Mouse (Mus musculus) MEL (cell line): ENCODE results near the gene Abca2. TPM values are rescaled to one million over a fixed set of nuclear protein-coding genes. Genes with fewer than 3 reads are reported as not detected.

ENCODE experiments used
- DNase-seq: peaks from one replicate; pipeline ENCODE4 v3.0.0; 2011; ENCODE audit warnings: low read depth, low spot score
- H3K27ac ChIP-seq: 2 replicates; pipeline ENCODE4 v1.5.1; 2012; ENCODE audit warnings: low read depth, mild to moderate bottlenecking, control low read depth, low read length, moderate library complexity; ENCODE audit not compliant: control insufficient read depth
- H3K27me3 ChIP-seq, 2 experiments: fragments of 150-350 bp in 1 of 2; sonication (generic) in 1 of 2; 2 replicates each; pipeline ENCODE4 v1.6.1; 2012; ENCODE audit warnings: low read length in 2 of 2, mild to moderate bottlenecking in 2 of 2, improper control_type of control experiment in 1 of 2, moderate library complexity in 1 of 2; ENCODE audit not compliant: insufficient read depth in 2 of 2, control insufficient read depth in 1 of 2
- H3K36me3 ChIP-seq, 2 experiments: 2 replicates each; pipeline ENCODE4 v1.6.1; 2012 to 2014; ENCODE audit warnings: low read length in 2 of 2, improper control_type of control experiment in 1 of 2, inconsistent platforms in 1 of 2, mild to moderate bottlenecking in 1 of 2; ENCODE audit not compliant: insufficient read depth in 2 of 2, control insufficient read depth in 1 of 2
- H3K4me1 ChIP-seq, 2 experiments: fragments of 150-350 bp in 1 of 2; sonication (generic) in 1 of 2; 2 replicates each; pipeline ENCODE4 v1.6.1; 2012; ENCODE audit warnings: low read length in 2 of 2, improper control_type of control experiment in 1 of 2, mild to moderate bottlenecking in 1 of 2; ENCODE audit not compliant: insufficient read depth in 2 of 2, control insufficient read depth in 1 of 2
- H3K4me3 ChIP-seq, 2 experiments: fragments of 150-350 bp in 1 of 2; sonication (generic) in 1 of 2; 2 replicates each; pipeline ENCODE4 v1.5.1; 2012; ENCODE audit warnings: low read depth in 2 of 2, low read length in 2 of 2, mild to moderate bottlenecking in 2 of 2, moderate library complexity in 2 of 2, control low read depth in 1 of 2, improper control_type of control experiment in 1 of 2; ENCODE audit not compliant: control insufficient read depth in 1 of 2, insufficient read depth in 1 of 2
- H3K79me2 ChIP-seq: 2 replicates; pipeline ENCODE4 v1.6.1; 2012; ENCODE audit warnings: mild to moderate bottlenecking, low read length, moderate library complexity; ENCODE audit not compliant: control insufficient read depth, poor library complexity, insufficient read depth
- H3K9ac ChIP-seq: 2 replicates; pipeline ENCODE4 v1.6.1; 2012; ENCODE audit warnings: low read depth, mild to moderate bottlenecking, control low read depth, low read length, moderate library complexity; ENCODE audit not compliant: control insufficient read depth, poor library complexity, severe bottlenecking
- H3K9me3 ChIP-seq: fragments of 150-350 bp; sonication (generic); replicated peaks from 2 replicates; pipeline ENCODE4 v1.6.1; 2012; ENCODE audit warnings: mild to moderate bottlenecking, low read length, improper control_type of control experiment, moderate library complexity; ENCODE audit not compliant: insufficient read depth
- CHD1 ChIP-seq: IDR thresholded peaks from 2 replicates; pipeline ENCODE4 v1.6.1; 2012; ENCODE audit warnings: low read depth, mild to moderate bottlenecking, inconsistent platforms, low read length, improper control_type of control experiment
- CHD2 ChIP-seq: IDR thresholded peaks from 2 replicates; pipeline ENCODE4 v1.6.1; 2011; ENCODE audit warnings: low read length, improper control_type of control experiment
- E2F4 ChIP-seq: IDR thresholded peaks from 2 replicates; pipeline ENCODE4 v1.6.1; 2011; ENCODE audit warnings: low read depth, low read length, improper control_type of control experiment, borderline replicate concordance
- ETS1 ChIP-seq: IDR thresholded peaks from 2 replicates; pipeline ENCODE4 v1.6.1; 2012; ENCODE audit warnings: low read depth, mild to moderate bottlenecking, inconsistent platforms, low read length, improper control_type of control experiment, moderate library complexity
- JUND ChIP-seq: IDR thresholded peaks from 2 replicates; pipeline ENCODE4 v1.6.1; 2011; ENCODE audit warnings: low read depth, mild to moderate bottlenecking, improper control_type of control experiment, low read length
- KAT2A ChIP-seq: conservative IDR thresholded peaks from 2 replicates; pipeline ENCODE4 v1.6.1; 2012; ENCODE audit warnings: low read depth, low read length, improper control_type of control experiment, inconsistent platforms
- MAFK ChIP-seq: IDR thresholded peaks from 2 replicates; pipeline ENCODE4 v1.6.1; 2011; ENCODE audit warnings: low read depth, mild to moderate bottlenecking, low read length, improper control_type of control experiment, borderline replicate concordance
- MXI1 ChIP-seq: IDR thresholded peaks from 2 replicates; pipeline ENCODE4 v1.6.1; 2011; ENCODE audit warnings: mild to moderate bottlenecking, low read depth, low read length, improper control_type of control experiment
- MYB ChIP-seq: IDR thresholded peaks from 2 replicates; pipeline ENCODE4 v1.6.1; 2011; ENCODE audit warnings: mild to moderate bottlenecking, low read depth, low read length, improper control_type of control experiment
- MYC ChIP-seq: IDR thresholded peaks from 2 replicates; pipeline ENCODE4 v1.6.1; 2011; ENCODE audit warnings: low read depth, mild to moderate bottlenecking, low read length, improper control_type of control experiment, moderate library complexity
- POLR2AphosphoS5 ChIP-seq: IDR thresholded peaks from 2 replicates; pipeline ENCODE4 v1.6.1; 2012; ENCODE audit warnings: low read depth, borderline replicate concordance, mild to moderate bottlenecking, inconsistent platforms, low read length, moderate library complexity, mixed read lengths
- RAD21 ChIP-seq: IDR thresholded peaks from 2 replicates; pipeline ENCODE4 v1.6.1; 2011; ENCODE audit warnings: mild to moderate bottlenecking, low read depth, low read length, improper control_type of control experiment
- RCOR1 ChIP-seq: IDR thresholded peaks from 2 replicates; pipeline ENCODE4 v1.6.1; 2012; ENCODE audit warnings: low read depth, mild to moderate bottlenecking, inconsistent platforms, low read length, improper control_type of control experiment
- TAL1 ChIP-seq: IDR thresholded peaks from 2 replicates; pipeline ENCODE4 v1.6.1; 2012; ENCODE audit warnings: mild to moderate bottlenecking, inconsistent platforms, low read length, moderate library complexity, mixed read lengths
- TBP ChIP-seq: IDR thresholded peaks from 2 replicates; pipeline ENCODE4 v1.8.0; 2011; ENCODE audit warnings: low read depth, low read length, improper control_type of control experiment
- UBTF ChIP-seq: IDR thresholded peaks from 2 replicates; pipeline ENCODE4 v1.6.1; 2012; ENCODE audit warnings: low read depth, mild to moderate bottlenecking, inconsistent platforms, low read length, improper control_type of control experiment, moderate library complexity, borderline replicate concordance; ENCODE audit not compliant: insufficient read depth
- USF1 ChIP-seq: IDR thresholded peaks from 2 replicates; pipeline ENCODE4 v1.6.1; 2014; ENCODE audit warnings: low read depth, mild to moderate bottlenecking, inconsistent platforms, low read length, improper control_type of control experiment, moderate library complexity
- USF2 ChIP-seq, 2 experiments: IDR thresholded peaks; 2 replicates each; pipeline ENCODE4 v1.6.1; 2011 to 2012; ENCODE audit warnings: improper control_type of control experiment in 2 of 2, low read length in 2 of 2, borderline replicate concordance in 1 of 2, inconsistent platforms in 1 of 2, low read depth in 1 of 2, mild to moderate bottlenecking in 1 of 2; ENCODE audit not compliant: insufficient read depth in 1 of 2
- ZNF384 ChIP-seq: IDR thresholded peaks from 2 replicates; pipeline ENCODE4 v1.6.1; 2012; ENCODE audit warnings: low read depth, mild to moderate bottlenecking, inconsistent platforms, low read length, improper control_type of control experiment
- polyA plus RNA-seq, 2 experiments: library from polyadenylated mRNA; stranded (reverse) in 1 of 2; unstranded in 1 of 2; fragments of >175 nt in 1 of 2; fragments of >200 nt in 1 of 2; gene quantifications; 2 replicates each; pipeline versions ENCODE4 v1.2.1 to v1.2.4; 2012; ENCODE audit warnings: low replicate concordance in 2 of 2, low read depth in 1 of 2; ENCODE audit not compliant: insufficient read length in 2 of 2, insufficient read depth in 1 of 2, missing spikeins in 1 of 2
- total RNA-seq: library from RNA; depleted of rRNA; stranded (reverse); fragments of 300-350 nt; gene quantifications from 2 replicates; pipeline ENCODE4 v1.2.3, GENCODE M21; 2012

The Abca2 gene
- total and polyA plus RNA-seq, 3 experiments, result 10.4 to 42.2 TPM; not detected in 1

DNA sequence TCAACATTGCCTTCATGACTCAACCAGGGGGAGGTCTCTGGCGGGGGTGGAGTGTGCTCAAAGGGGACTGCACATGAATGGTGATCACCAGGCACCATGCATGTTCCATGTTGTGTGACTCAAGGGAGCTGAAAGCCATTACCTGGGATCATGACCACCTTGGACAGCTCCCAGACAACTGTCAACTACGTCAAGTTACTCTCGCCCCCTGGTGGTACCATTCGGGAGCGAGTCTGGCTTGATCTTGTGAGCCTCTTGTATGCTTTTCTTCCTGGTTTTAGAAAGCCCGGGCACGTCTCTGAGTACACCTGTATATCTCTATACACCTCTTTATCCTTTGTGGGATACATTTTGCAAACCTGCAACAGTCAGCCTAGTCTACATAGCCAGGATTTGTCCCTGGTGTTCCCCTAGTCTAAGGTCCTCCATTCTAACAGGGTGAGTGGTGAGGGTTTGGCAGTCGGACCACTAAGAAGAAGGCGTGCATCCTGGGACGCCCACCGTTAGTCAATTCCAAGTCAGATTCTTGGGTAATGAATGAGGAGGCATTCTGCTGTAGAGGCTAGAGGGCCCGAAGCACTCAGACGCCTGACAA, 26.0 kb upstream of the Abca2 start (continued):
- TF ChIP-seq RCOR1 (no peak), ETS1 (no peak), E2F4 (no peak), TBP (peak; percentile 48; the same call in 1 of the 2 replicates), CHD1 (no peak), RAD21 (peak; percentile 70), MYB (0 out of 2 replicates have a peak, but pooled peaks have one; percentile 35), MAFK (no peak), ZNF384 (no peak), TAL1 (no peak), KAT2A (no peak), MXI1 (peak; percentile 96)

DNA sequence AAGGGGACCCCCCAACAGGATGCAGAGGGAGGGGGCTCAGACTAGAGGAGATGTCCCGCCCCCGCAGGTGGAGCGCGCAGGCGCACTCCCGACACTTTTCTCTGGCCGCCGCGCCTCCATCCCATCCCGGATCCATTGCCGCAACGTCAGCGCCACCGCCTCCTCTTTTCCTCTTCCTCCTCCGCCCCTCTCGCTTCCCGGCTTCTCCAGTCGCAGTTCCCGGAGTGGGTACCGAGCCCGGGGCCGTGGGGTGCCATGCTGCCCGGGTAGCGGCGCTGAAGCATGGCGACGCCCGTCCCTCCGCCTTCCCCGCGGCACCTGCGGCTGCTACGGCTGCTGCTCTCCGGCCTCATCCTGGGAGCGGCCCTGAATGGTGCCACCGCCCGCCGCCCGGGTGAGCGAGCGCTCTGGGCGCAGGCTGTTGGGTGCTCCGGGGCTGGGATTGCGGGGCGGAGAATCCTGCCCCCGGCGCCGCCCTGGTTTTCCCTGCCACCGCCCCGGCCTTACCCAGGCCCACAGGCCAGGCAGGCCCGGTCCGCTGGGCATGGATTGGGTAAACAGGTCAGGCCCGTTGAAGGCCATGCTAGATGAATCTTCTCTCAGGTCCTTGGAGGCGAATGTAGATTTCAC, 25.4 kb upstream of the Abca2 start:
- H3K27me3 ChIP-seq, result peaks cover 0 to 3% of the 10 kb centered on the region in 2 experiments; a peak in 1 of 4 replicates
- no peak overlapping the region for H3K4me3 ChIP-seq
- no peak for DNase-seq

DNA sequence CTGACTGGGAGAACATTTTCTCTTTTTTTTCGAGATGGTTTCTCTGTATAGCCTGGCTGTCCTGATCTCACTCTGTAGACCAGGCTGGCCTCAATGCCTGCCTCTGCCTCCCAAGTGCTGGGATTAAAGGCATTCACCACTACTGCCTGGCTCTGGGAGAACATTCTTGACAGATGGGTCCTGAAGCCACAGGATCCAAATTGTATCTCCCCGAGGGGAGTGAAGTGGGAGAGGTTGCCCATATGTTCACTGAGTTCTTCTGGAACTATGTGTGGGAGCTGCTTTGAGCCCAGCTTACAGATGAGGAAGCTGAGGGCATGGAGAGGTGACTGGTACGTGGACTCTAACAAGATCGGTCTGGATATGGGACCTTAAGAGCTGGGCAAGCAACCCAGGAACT, 24.5 kb upstream of the Abca2 start:
- H3K27me3 ChIP-seq, result 0 out of 4 replicates have a peak, but pooled peaks cover 0 to under 1% of the 10 kb centered on the region in 2 experiments
- H3K79me2 ChIP-seq, result no peaks in the 10 kb centered on the region
- DNase-seq, result no peak
- no peak overlapping the region for H3K9ac ChIP-seq
- no peak overlapping the region for H3K4me3 ChIP-seq
- H3K36me3 ChIP-seq, result no peaks in the 10 kb centered on the region
- no peaks in the 10 kb centered on the region for H3K9me3 ChIP-seq
- no peak overlapping the region for H3K27ac ChIP-seq
- H3K4me1 ChIP-seq, result no peaks in the 10 kb centered on the region
- TF ChIP-seq UBTF (no peak), USF1 (no peak), MYB (no peak), MAFK (no peak), CHD2 (no peak), JUND (no peak), E2F4 (no peak), MXI1 (no peak)

More for the DNA sequence above, 25.4 kb upstream of the Abca2 start:
- Histone ChIP-seq H3K27ac (no peak overlapping the region), H3K9ac (no peak overlapping the region), H3K4me1 (no peaks in the 10 kb centered on the region), H3K9me3 (no peaks in the 10 kb centered on the region), H3K79me2 (no peaks in the 10 kb centered on the region), H3K36me3 (no peaks in the 10 kb centered on the region)
- no peak for TF ChIP-seq CHD1
- TF ChIP-seq USF2 (IDR thresholded peaks at IDR 0.05; ENCODE audit: borderline replicate concordance in 1 of 2, insufficient read depth in 1 of 2, low read depth in 1 of 2, low read length in 2 of 2), result no peak
- TF ChIP-seq POLR2AphosphoS5, result no peak
- TF ChIP-seq MAFK, result no peak
- TF ChIP-seq MYC, result no peak
- TF ChIP-seq KAT2A, result no peak
